Mouse (Mus musculus) cerebellum, postnatal 4 days (tissue): ENCODE measurements around the gene Slc4a8.

ENCODE experiments used
- DNase-seq, 2 experiments: peaks; one replicate each; pipeline ENCODE4 v3.0.0; 2022; ENCODE audit warnings: low spot score in 2 of 2, mixed read lengths in 1 of 2

The Slc4a8 gene

GRCm38 (mm10) chr15:100829775-100830174 lies 68.2 kb downstream of the Slc4a8 start:
- no peak for DNase-seq

GRCm38 (mm10) chr15:100830682-100831081 lies 69.1 kb downstream of the Slc4a8 start:
- DNase-seq = peak in 1 of 2 experiments; percentile 32

- DNase-seq = no peak
Measured at GRCm38 (mm10) chr15:100832144-100832543, 70.6 kb downstream of the Slc4a8 start.

- DNase-seq = no peak
Measured at GRCm38 (mm10) chr15:100832784-100833183, 71.2 kb downstream of the Slc4a8 start.

GRCm38 (mm10) chr15:100836729-100837128 lies 75.2 kb downstream of the Slc4a8 start:
- no peak for DNase-seq

- DNase-seq = peak; percentile 45 to 79
Measured at GRCm38 (mm10) chr15:100838607-100839207, 77.2 kb downstream of the Slc4a8 start.

- DNase-seq = no peak
Measured at GRCm38 (mm10) chr15:100844336-100844735, 82.8 kb downstream of the Slc4a8 start.

- DNase-seq = no peak
Measured at GRCm38 (mm10) chr15:100845049-100845879, 83.7 kb downstream of the Slc4a8 start.

- DNase-seq = no peak
Measured at GRCm38 (mm10) chr15:100847193-100847592, 85.6 kb downstream of the Slc4a8 start.

GRCm38 (mm10) chr15:100857586-100857985 lies 96.0 kb downstream of the Slc4a8 start:
- no peak for DNase-seq

GRCm38 (mm10) chr15:100860856-100861255 lies 99.3 kb downstream of the Slc4a8 start:
- DNase-seq = no peak

- no peak for DNase-seq
Measured at GRCm38 (mm10) chr15:100865556-100865955, 104.0 kb downstream of the Slc4a8 start.

- no peak for DNase-seq
Measured at GRCm38 (mm10) chr15:100869558-100869957, 108.0 kb downstream of the Slc4a8 start, which contains the start of gene Scn8a. TSS of gene Scn8a (plus strand) at chr15:100869858.

GRCm38 (mm10) chr15:100870001-100870774 lies 108.6 kb downstream of the Slc4a8 start:
- peak; percentile 64 to 86 for DNase-seq

GRCm38 (mm10) chr15:100870775-100871106 lies 109.2 kb downstream of the Slc4a8 start:
- DNase-seq = peak; percentile 52 to 75

- DNase-seq = peak in 1 of 2 experiments; percentile 15
Measured at GRCm38 (mm10) chr15:100871107-100872011, 109.8 kb downstream of the Slc4a8 start.

- no peak for DNase-seq
Measured at GRCm38 (mm10) chr15:100873155-100873554, 111.6 kb downstream of the Slc4a8 start.
